Mouse (Mus musculus) ovary, postnatal 10 days (tissue): Measurements from ENCODE around the gene Srprb.

ENCODE experiments used
- DNase-seq: peaks from one replicate; pipeline ENCODE4 v3.0.0; 2022; ENCODE audit warnings: low spot score

Gene Srprb

DNA sequence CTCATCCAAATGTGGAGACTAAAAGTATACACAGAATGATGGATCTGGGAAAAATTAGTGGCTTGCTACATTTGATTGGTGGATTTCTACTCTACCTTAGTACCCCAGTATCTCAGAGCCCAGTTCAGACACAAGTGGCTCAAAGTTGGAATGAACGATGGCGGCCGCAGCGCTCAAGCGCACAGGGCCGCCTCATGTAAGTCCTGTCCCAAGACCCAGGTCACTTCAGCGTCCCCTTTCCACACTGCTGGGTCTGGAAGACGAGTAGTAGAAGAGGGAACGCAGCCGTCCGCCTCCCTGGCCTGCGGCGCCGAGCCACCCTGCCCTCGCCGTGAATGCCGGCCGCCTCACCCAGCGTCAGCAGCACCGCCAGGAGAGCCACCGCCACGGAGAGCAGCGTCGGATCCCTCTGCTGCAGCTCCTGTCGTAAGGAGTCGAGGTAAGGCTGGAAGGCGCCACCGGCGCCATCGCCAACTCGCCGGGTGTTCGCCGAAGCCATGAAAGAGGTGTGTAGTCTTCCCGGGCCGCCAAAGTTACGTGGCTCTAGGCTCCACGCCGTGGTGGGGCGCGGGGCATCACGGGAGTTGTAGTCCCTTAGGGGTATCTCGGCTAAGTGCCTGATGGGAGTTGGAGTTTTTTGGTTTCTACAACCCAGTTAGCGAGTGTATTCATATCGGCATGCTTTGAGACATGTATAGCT is at the start of gene Srprb:
Gene Srprb (minus strand): TSS at position 577 of the 700 bp plus-strand sequence.
- peak; percentile 81 for DNase-seq

DNA sequence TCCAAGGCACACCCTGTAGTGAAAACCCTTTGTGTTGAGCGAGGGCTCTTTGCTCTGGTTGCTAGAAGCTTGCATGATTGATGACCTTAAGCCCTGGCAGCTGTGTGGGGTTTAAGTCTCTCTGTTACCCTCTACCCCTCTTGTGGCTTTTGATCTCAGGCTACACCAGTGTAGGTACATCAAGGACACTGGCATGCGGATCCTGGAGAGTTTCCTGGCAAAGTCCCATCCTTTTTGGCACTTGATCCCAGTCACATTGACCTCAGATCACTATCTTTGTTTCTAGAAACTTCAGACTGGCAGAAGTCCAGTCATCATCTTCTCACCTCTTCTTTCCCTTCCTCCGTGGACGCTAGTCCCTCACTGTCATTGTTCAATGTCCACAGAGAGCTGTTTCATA is 46.7 kb upstream of the Srprb start:
- no peak for DNase-seq

- no peak for DNase-seq
These were observed 44.7 kb upstream of the Srprb start for GRCm38 (mm10) chr9:103246526-103247168.

DNA sequence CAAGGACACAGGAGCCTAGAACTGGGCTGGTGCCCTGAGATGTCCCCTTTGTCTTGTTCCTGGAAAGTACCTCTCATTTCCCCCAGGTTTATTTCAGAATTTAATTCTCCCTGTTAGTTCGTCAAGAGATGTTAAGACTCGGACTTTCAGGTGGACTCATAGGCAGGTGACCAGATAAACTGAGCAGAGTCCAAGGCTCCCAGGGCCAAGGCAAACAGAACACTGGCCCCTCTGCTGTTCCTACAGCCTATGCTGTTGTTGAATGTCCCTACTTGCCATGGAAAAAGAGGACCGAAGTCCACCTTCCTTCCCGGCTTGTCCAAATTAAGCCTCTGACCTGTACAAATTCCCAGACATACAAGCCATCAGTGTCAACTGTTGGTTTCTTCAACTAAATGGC is 41.7 kb upstream of the Srprb start:
- DNase-seq = no peak

- no peak for DNase-seq
These were observed 39.3 kb upstream of the Srprb start for GRCm38 (mm10) chr9:103241206-103241605.

- DNase-seq = no peak
These were observed 37.5 kb upstream of the Srprb start for GRCm38 (mm10) chr9:103239471-103239870.

- DNase-seq = no peak
These were observed 32.7 kb upstream of the Srprb start for GRCm38 (mm10) chr9:103234565-103235165.

- DNase-seq = no peak
These were observed 32.1 kb upstream of the Srprb start for GRCm38 (mm10) chr9:103234059-103234458.

DNA sequence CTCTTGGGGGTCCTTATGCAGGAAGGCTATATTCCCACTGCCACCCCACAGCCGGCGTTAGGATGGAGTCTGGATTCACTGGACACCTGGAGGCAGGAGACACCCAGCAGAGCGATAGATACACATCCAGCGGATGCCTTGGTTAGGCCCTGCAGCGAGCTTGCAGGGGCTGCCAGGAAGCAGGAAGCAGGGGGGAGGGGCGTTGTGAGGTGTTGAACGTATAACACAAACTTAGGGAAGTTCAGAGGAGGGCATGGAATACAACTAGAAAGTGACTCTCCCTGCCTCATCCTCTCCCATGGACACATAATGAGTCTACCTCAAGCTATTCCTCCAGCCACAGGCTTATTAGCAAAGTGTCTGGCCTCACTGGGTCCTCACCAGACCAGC is 31.1 kb upstream of the Srprb start:
- DNase-seq = no peak

DNA sequence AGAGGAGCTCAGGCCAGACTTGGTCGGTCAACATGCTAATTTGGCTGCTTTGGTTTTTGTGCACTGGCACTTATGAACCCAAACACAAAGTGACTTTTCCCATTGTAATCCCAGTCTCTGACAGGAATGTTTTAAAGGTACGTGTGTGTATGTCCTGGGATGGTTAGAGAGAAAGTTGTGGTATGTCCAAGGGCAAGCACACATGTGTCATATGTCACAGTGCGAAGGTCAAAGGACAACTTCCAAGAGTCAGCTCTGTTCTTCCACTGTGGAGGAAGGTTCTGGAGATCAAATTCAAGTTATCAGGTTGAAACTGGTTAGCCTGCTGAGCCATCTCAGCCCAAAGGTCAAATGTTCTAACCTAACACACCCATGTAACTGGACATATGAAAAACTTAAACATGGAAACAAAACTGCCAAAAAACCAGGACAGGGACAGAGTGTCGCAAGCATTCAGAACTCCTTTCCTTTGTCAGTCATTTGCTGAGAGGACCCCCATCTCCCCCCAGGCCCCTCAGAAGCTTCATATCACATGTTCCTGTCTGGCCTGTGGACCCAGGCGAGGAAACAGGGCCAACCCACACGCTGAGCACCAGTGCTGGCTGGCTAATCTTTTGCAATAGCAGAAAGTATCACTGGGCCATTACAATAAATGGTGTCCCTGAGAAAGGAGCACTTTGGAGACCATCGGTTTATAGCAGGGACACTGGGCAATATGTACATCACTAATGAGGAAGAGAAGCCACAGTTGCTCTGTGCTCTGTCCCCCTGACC is 30.5 kb upstream of the Srprb start:
- no peak for DNase-seq

- DNase-seq = no peak
These were observed 28.4 kb upstream of the Srprb start, which contains the start of the genes Gm20425 and Trf for GRCm38 (mm10) chr9:103230151-103230951. Gene Gm20425, minus strand, starts transcription at chr9:103230307. Gene Trf, minus strand, starts transcription at chr9:103230444.

- DNase-seq = no peak
These were observed 27.3 kb upstream of the Srprb start for GRCm38 (mm10) chr9:103229037-103229867.

- DNase-seq = no peak
These were observed 26.6 kb upstream of the Srprb start for GRCm38 (mm10) chr9:103228370-103229003.

DNA sequence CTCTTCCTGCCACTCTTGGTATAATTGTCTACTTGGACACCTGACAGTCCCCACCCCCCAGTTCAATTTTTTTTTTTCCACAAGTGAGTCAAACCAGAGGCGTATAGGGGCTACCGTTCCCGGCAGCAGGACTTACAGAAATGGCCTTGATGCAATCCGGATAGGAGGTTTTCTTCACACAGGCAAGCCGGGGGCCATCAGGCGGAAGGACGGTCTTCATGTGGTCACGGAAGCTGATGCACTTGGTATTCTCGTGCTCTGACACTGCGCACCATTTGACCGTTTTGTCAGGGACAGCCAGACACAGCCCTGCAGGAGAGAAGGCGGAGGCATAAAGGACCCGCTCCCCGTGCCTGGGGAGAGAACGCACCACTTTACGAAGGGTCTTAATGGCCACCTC is 25.8 kb upstream of the Srprb start:
- DNase-seq = no peak

DNA sequence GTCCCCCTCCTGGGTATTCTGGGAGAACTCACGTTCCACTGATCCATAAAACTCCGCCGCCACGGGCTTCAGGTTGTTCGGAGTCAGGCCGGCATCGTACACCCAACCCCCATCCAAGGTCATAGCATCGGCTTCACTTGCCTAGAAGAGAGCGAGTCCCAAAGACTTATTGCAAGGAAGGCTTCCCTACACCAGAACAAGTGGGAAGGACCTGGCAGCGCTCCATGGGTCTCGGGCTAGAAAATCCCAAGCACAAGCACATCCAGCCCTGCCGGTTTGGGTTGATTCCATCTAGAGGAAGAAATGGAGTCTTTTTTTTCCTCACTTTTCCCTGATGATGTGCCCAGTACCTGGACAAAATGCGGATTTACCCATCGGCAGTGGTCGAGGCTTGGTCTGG is 24.9 kb upstream of the Srprb start:
- DNase-seq = no peak

DNA sequence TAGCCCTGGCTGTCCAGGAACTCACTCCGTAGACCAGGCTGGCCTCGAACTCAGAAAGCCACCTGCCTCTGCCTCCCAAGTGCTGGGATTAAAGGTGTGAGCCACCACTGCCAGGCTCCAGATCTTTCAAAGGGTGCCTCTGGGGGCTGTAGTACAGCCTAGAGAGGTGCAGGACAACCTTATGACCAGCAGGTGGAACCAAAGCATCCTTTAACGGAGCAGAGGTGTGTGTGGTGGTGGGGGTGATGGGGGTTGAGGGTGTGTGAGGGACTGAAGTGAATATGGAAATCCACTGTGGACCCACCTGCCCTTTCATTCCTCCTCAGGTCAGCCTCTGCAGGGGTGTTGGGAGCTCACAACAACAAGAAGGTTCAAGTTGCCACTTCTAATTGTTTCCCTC is 23.5 kb upstream of the Srprb start:
- no peak for DNase-seq

GRCm38 (mm10) chr9:103224721-103225120 is 22.8 kb upstream of the Srprb start:
- no peak for DNase-seq

DNA sequence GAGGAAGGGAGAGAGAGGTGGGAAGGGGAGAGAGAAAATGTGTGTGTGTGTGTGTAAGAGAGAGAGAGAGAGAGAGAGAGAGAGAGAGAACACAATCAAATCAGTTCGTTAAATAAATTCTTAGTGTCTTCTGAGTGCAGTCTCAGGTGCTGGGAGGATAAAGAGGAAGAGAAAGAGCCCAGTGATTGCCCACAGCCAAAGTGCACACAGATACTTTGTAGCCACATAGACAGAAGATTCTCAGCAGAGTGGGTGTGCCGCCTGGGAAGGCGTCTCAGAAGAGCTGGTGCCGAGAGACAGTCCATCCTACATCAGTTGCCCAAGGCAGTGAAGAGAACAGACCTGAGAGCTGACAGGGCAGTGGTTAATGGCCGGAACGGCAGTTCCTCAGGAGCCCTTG is 12.3 kb upstream of the Srprb start:
- no peak for DNase-seq

- no peak for DNase-seq
These were observed 11.7 kb upstream of the Srprb start for GRCm38 (mm10) chr9:103213631-103214030.
